Mouse (Mus musculus) spleen, adult 2 months (tissue): ENCODE data around the gene Gm21969. TPM values are rescaled to one million over a fixed set of nuclear protein-coding genes. Genes with fewer than 3 reads are reported as not detected.

Experiments
- DNase-seq, 2 experiments: peaks; one replicate each; pipeline versions ENCODE4 v3.0.0 to v3.0.0-alpha.2; 2012 to 2021; ENCODE audit warnings: low spot score in 2 of 2, low read depth in 1 of 2
- H3K27ac ChIP-seq: fragments of 200-500 bp; 2 replicates; pipeline ENCODE4 v1.5.1; 2012; ENCODE audit warnings: low read length, inconsistent platforms; ENCODE audit not compliant: insufficient read depth
- H3K27me3 ChIP-seq: fragments of 200-500 bp; 2 replicates; pipeline ENCODE4 v1.6.1; 2012; ENCODE audit warnings: mild to moderate bottlenecking, moderate library complexity, low read length, inconsistent platforms; ENCODE audit not compliant: control insufficient read depth, insufficient read depth
- H3K36me3 ChIP-seq: fragments of 200-500 bp; 2 replicates; pipeline ENCODE4 v1.6.1; 2012; ENCODE audit warnings: mild to moderate bottlenecking, low read length, inconsistent platforms; ENCODE audit not compliant: control insufficient read depth, insufficient read depth
- H3K4me1 ChIP-seq: fragments of 200-500 bp; 2 replicates; pipeline ENCODE4 v1.6.1; 2011; ENCODE audit warnings: inconsistent platforms; ENCODE audit not compliant: control insufficient read depth, insufficient read depth, insufficient read length
- H3K4me3 ChIP-seq: fragments of 200-500 bp; 2 replicates; pipeline ENCODE4 v1.5.1; 2011; ENCODE audit warnings: mild to moderate bottlenecking, inconsistent platforms; ENCODE audit not compliant: insufficient read depth, insufficient read length; ENCODE audit errors: extremely low read depth
- CTCF ChIP-seq: fragments of 200-500 bp; IDR thresholded peaks from 2 replicates; pipeline ENCODE4 v1.5.1; 2011; ENCODE audit warnings: mild to moderate bottlenecking, inconsistent platforms; ENCODE audit not compliant: insufficient read depth, insufficient read length, insufficient replicate concordance; ENCODE audit errors: extremely low read depth
- POLR2A ChIP-seq: fragments of 200-500 bp; IDR thresholded peaks from 2 replicates; pipeline ENCODE4 v1.6.1; 2011; ENCODE audit warnings: low read depth, low read length, inconsistent platforms
- WGBS: fragments of 180-500 bp; shearing (Covaris S2); methylation state at CpG from one replicate; pipeline ENCODE4 v1.1.7; 2018; 5-methylcytosine and 5-hydroxymethylcytosine counted together
- polyA plus RNA-seq: library from polyadenylated mRNA; depleted of rRNA; stranded (reverse); fragments of >200 nt; gene quantifications from 2 replicates; pipeline ENCODE4 v1.2.3, GENCODE M21; 2012

Gene Gm21969
- polyA plus RNA-seq, 1 experiment, result 0.01 TPM

GRCm38 (mm10) chr4:139637847-139638246 is 34.9 kb downstream of the Gm21969 start:
- 94% methylated on average over 9 of the region's 9 CpGs for WGBS
- Histone ChIP-seq H3K27me3 (no peaks in the 10 kb centered on the region), H3K4me3 (no peak overlapping the region), H3K27ac (no peak overlapping the region), H3K36me3 (no peaks in the 10 kb centered on the region), H3K4me1 (peaks cover 9% of the 10 kb centered on the region; the same call in 1 of the 2 replicates)
- no peak for TF ChIP-seq CTCF
- TF ChIP-seq POLR2A, result no peak
- no peak for DNase-seq

DNA sequence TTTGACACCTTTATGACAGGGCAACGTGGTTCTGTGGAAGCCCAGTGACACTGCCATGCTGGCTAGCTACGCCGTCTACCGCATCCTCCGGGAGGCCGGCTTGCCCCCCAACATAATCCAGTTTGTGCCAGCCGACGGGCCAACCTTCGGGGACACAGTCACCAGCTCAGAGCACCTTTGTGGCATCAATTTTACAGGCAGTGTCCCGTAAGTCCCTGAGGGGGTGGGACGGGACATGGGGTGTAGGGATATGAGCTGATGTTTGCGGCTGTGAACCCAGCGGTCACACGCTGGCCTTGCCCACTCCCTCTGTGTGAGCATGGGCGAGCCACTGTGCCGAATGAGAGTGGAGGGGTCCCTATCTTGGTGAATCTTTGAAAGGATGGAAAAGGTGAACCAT is 35.4 kb downstream of the Gm21969 start:
- Histone ChIP-seq H3K27me3 (no peaks in the 10 kb centered on the region), H3K27ac (no peak overlapping the region), H3K36me3 (no peaks in the 10 kb centered on the region; the same call in 1 of the 2 replicates), H3K4me1 (peaks cover 9% of the 10 kb centered on the region; the same call in 1 of the 2 replicates), H3K4me3 (no peak overlapping the region)
- DNase-seq, result no peak
- 95% methylated on average over 16 of the region's 16 CpGs for WGBS
- no peak for TF ChIP-seq POLR2A
- no peak for TF ChIP-seq CTCF

- 20% methylated on average over 12 of the region's 12 CpGs for WGBS
- no peak for DNase-seq
- Histone ChIP-seq H3K27ac (no peak overlapping the region), H3K27me3 (no peaks in the 10 kb centered on the region), H3K4me1 (peaks cover 9% of the 10 kb centered on the region; the same call in 1 of the 2 replicates), H3K36me3 (peaks cover 1% of the 10 kb centered on the region), H3K4me3 (no peak overlapping the region)
- TF ChIP-seq POLR2A (no peak), CTCF (no peak)
Observed at GRCm38 (mm10) chr4:139639801-139640200, 36.8 kb downstream of the Gm21969 start.

DNA sequence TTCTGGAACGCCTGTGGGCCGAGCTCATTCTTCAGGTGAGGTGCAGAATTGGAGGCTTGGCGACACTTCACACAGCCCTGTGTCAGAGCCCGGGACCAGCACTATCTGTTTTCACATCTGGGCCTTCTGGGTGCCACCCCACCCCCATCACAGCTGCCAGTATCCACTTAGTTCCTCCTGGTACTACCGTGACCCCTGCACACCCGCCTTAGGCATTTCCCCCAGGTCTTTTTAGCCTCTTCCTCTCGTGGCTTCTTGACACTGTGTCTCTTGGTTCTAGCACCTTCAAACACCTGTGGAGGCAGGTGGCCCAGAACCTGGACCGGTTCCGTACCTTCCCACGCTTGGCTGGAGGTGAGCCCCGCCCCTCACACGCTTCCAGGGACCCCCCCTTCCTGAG is 37.3 kb downstream of the Gm21969 start:
- no peaks in the 10 kb centered on the region for H3K27me3 ChIP-seq
- no peak overlapping the region for H3K27ac ChIP-seq
- H3K4me3 ChIP-seq, result no peak overlapping the region
- H3K4me1 ChIP-seq, result peaks cover 9% of the 10 kb centered on the region; the same call in 1 of the 2 replicates
- WGBS, result 15% methylated on average over 12 of the region's 12 CpGs
- no peak for TF ChIP-seq CTCF
- TF ChIP-seq POLR2A, result no peak
- peaks cover 2% of the 10 kb centered on the region for H3K36me3 ChIP-seq
- no peak for DNase-seq

- TF ChIP-seq CTCF (no peak), POLR2A (no peak)
- 14% methylated on average over 6 of the region's 6 CpGs for WGBS
Observed at GRCm38 (mm10) chr4:139640775-139641174, 37.8 kb downstream of the Gm21969 start.

GRCm38 (mm10) chr4:139641829-139642425 is 38.9 kb downstream of the Gm21969 start:
- no peak overlapping the region for H3K27ac ChIP-seq
- no peak for DNase-seq
- 60% methylated on average over 30 of the region's 30 CpGs for WGBS
- H3K4me3 ChIP-seq, result no peak overlapping the region
- no peaks in the 10 kb centered on the region for H3K27me3 ChIP-seq
- H3K36me3 ChIP-seq, result peaks cover 2% of the 10 kb centered on the region
- TF ChIP-seq CTCF, result no peak
- no peak for TF ChIP-seq POLR2A
- H3K4me1 ChIP-seq, result peaks cover 9% of the 10 kb centered on the region; the same call in 1 of the 2 replicates

More at GRCm38 (mm10) chr4:139640775-139641174, 37.8 kb downstream of the Gm21969 start:
- no peak for DNase-seq
- peaks cover 9% of the 10 kb centered on the region; the same call in 1 of the 2 replicates for H3K4me1 ChIP-seq
- H3K27me3 ChIP-seq, result no peaks in the 10 kb centered on the region
- H3K27ac ChIP-seq, result no peak overlapping the region
- no peak overlapping the region for H3K4me3 ChIP-seq
- peaks cover 2% of the 10 kb centered on the region for H3K36me3 ChIP-seq

- H3K27ac ChIP-seq, result no peak overlapping the region
- WGBS, result 14% methylated on average over 9 of the region's 9 CpGs
- TF ChIP-seq POLR2A (no peak), CTCF (peak; percentile 86; the same call in 1 of the 2 replicates)
- peaks cover 9% of the 10 kb centered on the region; the same call in 1 of the 2 replicates for H3K4me1 ChIP-seq
- peaks cover 10% of the 10 kb centered on the region for H3K36me3 ChIP-seq
- no peak overlapping the region for H3K4me3 ChIP-seq
- DNase-seq, result peak in 1 of 2 experiments; percentile 64
- H3K27me3 ChIP-seq, result no peaks in the 10 kb centered on the region
Observed at GRCm38 (mm10) chr4:139643972-139644371, 41.0 kb downstream of the Gm21969 start.
